8 mouse cellular contexts compared by ENCODE assay signal in genomic region chr1:181257585-181258555, GRCm38 (mm10). TPM values are rescaled to one million over a fixed set of nuclear protein-coding genes. Genes with fewer than 3 reads are reported as not detected.
DNase-seq lines count a peak whose midpoint lies in the region; ATAC-seq and TF ChIP-seq lines count a peak whose summit lies in the region.

No protein-coding gene starts in this region.

- H3K36me3 ChIP-seq in midbrain, embryonic 11.5 days (ENCODE audit: control insufficient read depth, insufficient read depth, low read length) = no peaks in the 10 kb centered on the region
- H3K36me3 ChIP-seq in midbrain, postnatal 0 days (ENCODE audit: insufficient read depth, low read length) = no peaks in the 10 kb centered on the region
- H3K36me3 ChIP-seq in embryonic facial prominence, embryonic 15.5 days = no peaks in the 10 kb centered on the region
- no peaks in the 10 kb centered on the region for H3K36me3 ChIP-seq in midbrain, embryonic 13.5 days

- H3K9me3 ChIP-seq in midbrain, embryonic 11.5 days (ENCODE audit: control insufficient read depth, low read length) = no peaks in the 10 kb centered on the region
- H3K9me3 ChIP-seq in midbrain, postnatal 0 days (ENCODE audit: low read length) = no peaks in the 10 kb centered on the region
- no peaks in the 10 kb centered on the region for H3K9me3 ChIP-seq in embryonic facial prominence, embryonic 15.5 days (replicated peaks)
- no peaks in the 10 kb centered on the region for H3K9me3 ChIP-seq in midbrain, embryonic 13.5 days

- H3K27ac ChIP-seq in midbrain, embryonic 11.5 days (ENCODE audit: low read depth, low read length) = no peak overlapping the region; the same call in 1 of the 2 replicates
- no peak overlapping the region for H3K27ac ChIP-seq in midbrain, postnatal 0 days (ENCODE audit: low read depth, low read length)
- peak overlapping the region; percentile 80 for H3K27ac ChIP-seq in embryonic facial prominence, embryonic 15.5 days (replicated peaks)
- no peak overlapping the region for H3K27ac ChIP-seq in midbrain, embryonic 13.5 days

- peak; percentile 89 for DNase-seq in midbrain, embryonic 11.5 days (ENCODE audit: low spot score, missing footprints)
- DNase-seq in midbrain, postnatal 0 days (ENCODE audit: low spot score) = no peak
- DNase-seq in lung, adult 18-20 months = peak; percentile 63 to 70
- DNase-seq in B cell, adult 2 months = no peak
- no peak for DNase-seq in layer of hippocampus, postnatal 14 days (ENCODE audit: low spot score in 2 of 2)

- H3K4me1 ChIP-seq in midbrain, embryonic 11.5 days (ENCODE audit: control insufficient read depth, insufficient read depth, low read length) = peaks cover 14% of the 10 kb centered on the region; the same call in 1 of the 2 replicates
- peaks cover 8% of the 10 kb centered on the region; the same call in 1 of the 2 replicates for H3K4me1 ChIP-seq in midbrain, postnatal 0 days (ENCODE audit: insufficient read depth, low read length)
- peaks cover 30% of the 10 kb centered on the region for H3K4me1 ChIP-seq in embryonic facial prominence, embryonic 15.5 days
- H3K4me1 ChIP-seq in midbrain, embryonic 13.5 days (replicated peaks) = peaks cover 32% of the 10 kb centered on the region

- no peak overlapping the region for H3K9ac ChIP-seq in midbrain, embryonic 11.5 days (ENCODE audit: low read length)
- no peak overlapping the region for H3K9ac ChIP-seq in midbrain, postnatal 0 days (replicated peaks; ENCODE audit: low read length, poor library complexity, severe bottlenecking)
- no peak overlapping the region for H3K9ac ChIP-seq in embryonic facial prominence, embryonic 15.5 days
- no peak overlapping the region for H3K9ac ChIP-seq in midbrain, embryonic 13.5 days (replicated peaks)

- 74% methylated on average over 20 of the region's 20 CpGs for WGBS in midbrain, embryonic 11.5 days
- WGBS in midbrain, postnatal 0 days = 81% methylated on average over 20 of the region's 20 CpGs
- 69% methylated on average over 20 of the region's 20 CpGs for WGBS in embryonic facial prominence, embryonic 15.5 days
- WGBS in midbrain, embryonic 13.5 days = 80% methylated on average over 20 of the region's 20 CpGs

- no peak overlapping the region for H3K4me3 ChIP-seq in midbrain, embryonic 11.5 days (ENCODE audit: low read depth, low read length)
- H3K4me3 ChIP-seq in midbrain, postnatal 0 days (ENCODE audit: low read depth, low read length) = no peak overlapping the region
- no peak overlapping the region for H3K4me3 ChIP-seq in embryonic facial prominence, embryonic 15.5 days (replicated peaks)
- H3K4me3 ChIP-seq in midbrain, embryonic 13.5 days (replicated peaks) = no peak overlapping the region

- ATAC-seq in midbrain, embryonic 11.5 days (ENCODE audit: low FRiP score) = no peak
- no peak for ATAC-seq in midbrain, postnatal 0 days (ENCODE audit: low FRiP score)
- no peak for ATAC-seq in embryonic facial prominence, embryonic 15.5 days (ENCODE audit: insufficient number of reproducible peaks, low FRiP score, low TSS enrichment, low read depth)
- ATAC-seq in hematopoietic stem cell, adult 5-6 weeks (replicated peaks in 1 of 2; ENCODE audit: insufficient read depth in 1 of 2, low FRiP score in 2 of 2, low TSS enrichment in 1 of 2, low read depth in 1 of 2, poor library complexity in 2 of 2, severe bottlenecking in 2 of 2) = peak; percentile 16 to 24; a peak in 3 of 4 replicates
- no peak for ATAC-seq in midbrain, embryonic 13.5 days

- no peak for TF ChIP-seq CTCF in midbrain, postnatal 0 days (IDR thresholded peaks at IDR 0.05)

- no peaks in the 10 kb centered on the region for H3K27me3 ChIP-seq in midbrain, embryonic 11.5 days (ENCODE audit: control insufficient read depth, insufficient read depth, low read length)
- no peaks in the 10 kb centered on the region for H3K27me3 ChIP-seq in midbrain, postnatal 0 days (ENCODE audit: insufficient read depth, low read length)
- H3K27me3 ChIP-seq in embryonic facial prominence, embryonic 15.5 days = no peaks in the 10 kb centered on the region
- 0 out of 2 replicates have a peak, but pooled peaks cover 10% of the 10 kb centered on the region for H3K27me3 ChIP-seq in midbrain, embryonic 13.5 days

- H3K4me2 ChIP-seq in midbrain, embryonic 11.5 days = no peak overlapping the region
- H3K4me2 ChIP-seq in midbrain, postnatal 0 days (ENCODE audit: low read depth, low read length, poor library complexity, severe bottlenecking) = no peak overlapping the region
- peak overlapping the region; percentile 87; the same call in 1 of the 2 replicates for H3K4me2 ChIP-seq in embryonic facial prominence, embryonic 15.5 days (replicated peaks)
- no peak overlapping the region for H3K4me2 ChIP-seq in midbrain, embryonic 13.5 days (replicated peaks)

RNA-seq across cellular contexts. Expression of gene Wdr26, which starts 46.1 kb away (rescaled TPM):
- polyA plus RNA-seq in midbrain, embryonic 11.5 days (2014; fragmentation: Nextera tagmentation; extraction: Ambion mirVana) = 37.7 and 39.3 TPM in 2 replicates
- total RNA-seq in midbrain, postnatal 0 days (2014; rRNA removed) = 49.6 and 66.9 TPM in 2 replicates
- polyA plus RNA-seq in midbrain, postnatal 0 days (2015; fragmentation: Nextera tagmentation; extraction: Ambion mirVana) = 31.4 and 44.1 TPM in 2 replicates
- polyA plus RNA-seq in embryonic facial prominence, embryonic 15.5 days (2015; fragmentation: Nextera tagmentation; extraction: Ambion mirVana) = 38.0 and 39.8 TPM in 2 replicates
- 95.9 and 106 TPM in 2 replicates for total RNA-seq in hematopoietic stem cell, adult 5-6 weeks (2017)
- 47.2 and 51.7 TPM in 2 replicates for polyA plus RNA-seq in midbrain, embryonic 13.5 days (2015; fragmentation: Nextera tagmentation; extraction: Ambion mirVana)
- total RNA-seq in layer of hippocampus, postnatal 14 days (2021) = 100 to 1,000 TPM; 132 to 143 TPM

Comparison
In these comparisons a context has a peak if more than half of its experiments do, and no peak if none do; other contexts are left out.
1. DNase-seq: peak in midbrain, embryonic 11.5 days (single experiment) and lung, adult 18-20 months (2 of 2); none in midbrain, postnatal 0 days (single experiment), B cell, adult 2 months (0 of 2) and layer of hippocampus, postnatal 14 days (0 of 2).
2. ATAC-seq: peak in hematopoietic stem cell, adult 5-6 weeks (2 of 2); none in midbrain, embryonic 11.5 days (single experiment), midbrain, postnatal 0 days (single experiment), embryonic facial prominence, embryonic 15.5 days (single experiment) and midbrain, embryonic 13.5 days (single experiment).